Mouse (Mus musculus) olfactory bulb, adult 2 months (tissue): ENCODE data around the gene Gopc.

ENCODE experiments used
- CTCF ChIP-seq: fragments of 200-500 bp; IDR thresholded peaks from 2 replicates; pipeline ENCODE4 v1.5.1; 2012; ENCODE audit warnings: low read depth, mild to moderate bottlenecking, low read length, moderate library complexity; ENCODE audit not compliant: insufficient read depth
- POLR2A ChIP-seq: fragments of 200-500 bp; IDR thresholded peaks from 2 replicates; pipeline ENCODE4 v1.6.1; 2012; ENCODE audit warnings: mild to moderate bottlenecking, low read depth, low read length, moderate library complexity; ENCODE audit not compliant: insufficient read depth

DNA sequence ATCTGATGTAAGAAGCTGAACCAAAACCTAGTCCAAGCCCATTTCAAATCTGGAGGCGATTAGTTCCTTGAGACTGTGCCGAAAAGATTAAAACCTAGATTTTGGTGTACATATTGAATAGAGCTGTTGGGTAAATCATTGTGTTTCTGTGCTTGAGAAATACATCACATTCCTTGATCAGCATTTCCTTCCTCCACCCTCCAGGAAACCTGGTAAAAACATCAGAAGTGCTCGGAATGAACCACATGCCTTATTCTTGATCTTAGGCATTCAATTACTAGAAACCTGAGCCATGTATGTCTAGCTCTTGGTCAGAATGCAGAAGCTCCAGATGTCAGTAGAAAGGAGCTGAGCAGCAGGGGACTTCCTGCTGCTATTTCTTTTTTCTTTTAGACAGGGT, 7.5 kb upstream of the Gopc start:
- TF ChIP-seq CTCF (no peak), POLR2A (no peak)
